Mouse (Mus musculus): ENCODE measurements around the gene Ick.

The Ick gene

DNA sequence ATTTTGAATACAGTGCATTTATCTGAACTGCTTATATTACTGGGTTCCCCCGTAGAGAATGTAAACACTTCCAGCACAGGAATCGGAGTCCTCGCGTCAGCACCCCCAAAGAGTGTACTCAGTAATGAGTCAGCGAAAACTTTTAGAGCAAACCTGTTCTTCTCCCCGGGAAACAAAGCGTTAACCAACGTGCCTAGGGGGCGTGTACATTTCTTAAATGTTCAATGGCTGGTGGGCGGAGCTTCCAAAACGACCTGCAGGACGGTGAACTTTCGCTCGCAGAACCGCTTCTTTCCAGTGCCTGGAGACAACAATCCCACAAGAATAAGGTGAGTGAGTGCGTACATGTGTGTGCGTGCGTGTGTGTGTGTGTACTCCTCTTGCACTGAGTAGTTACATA, 82.7 kb downstream of the Ick start:
- ChIA-PET POLR2A (interaction anchor here (0.5 to 8.9 kb wide), 127 partner anchors 9 to 1263 kb away, joined by 3 to 233 read pairs (median 5); partner anchors contain the start of genes Dppa5a (in 3 of the 4), Fbxo9 (in 3 of the 4), Gm17324 (in 3 of the 4) and Ick (in 2 of the 4)), CTCF (interaction anchor here in 3 of 4 experiments (0.6 to 5.1 kb wide), 12 partner anchors 9 to 86 kb away, joined by 3 to 38 read pairs (median 4); no protein-coding TSS in a partner anchor)

DNA sequence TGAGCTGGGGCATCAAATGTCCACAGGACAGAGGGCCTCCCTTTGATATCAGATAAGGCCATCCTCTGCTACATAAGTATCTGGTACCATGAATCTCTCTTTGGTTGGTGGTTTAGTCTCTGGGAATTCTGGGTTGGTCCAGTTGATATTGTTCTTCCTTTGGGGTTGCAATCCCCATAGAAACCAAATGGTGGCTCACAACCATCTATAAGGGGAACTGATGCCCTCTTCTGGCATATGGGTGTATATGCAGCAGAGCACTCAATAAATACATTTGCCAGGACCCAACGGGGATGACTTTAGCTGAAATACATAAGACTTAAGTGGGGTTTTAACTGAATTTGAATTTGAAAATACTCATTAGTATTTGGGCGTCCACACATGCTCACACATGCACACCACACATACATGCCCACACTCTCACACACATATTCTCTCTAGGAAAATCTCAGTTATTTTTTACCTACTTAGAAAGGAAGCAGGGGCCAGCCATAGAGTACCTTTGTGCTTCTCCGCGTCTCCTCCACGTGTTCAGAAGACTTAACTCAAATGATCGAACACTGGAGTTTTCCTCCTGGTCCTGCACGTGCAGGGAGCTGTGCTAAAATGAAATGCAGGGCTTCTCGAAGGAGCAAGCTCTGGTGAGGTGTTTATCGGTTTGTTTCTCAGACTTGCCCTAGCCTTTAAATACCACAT, 85.1 kb downstream of the Ick start:
- ChIA-PET POLR2A (interaction anchor here (0.5 to 8.9 kb wide), 42 partner anchors 8 to 334 kb away, joined by 3 to 233 read pairs (median 4); partner anchors contain the start of genes Dppa5a (in 2 of the 4), Fbxo9 (in 2 of the 4), Ick (in 2 of the 4) and Gm17324 (in 1 of the 4)), CTCF (interaction anchor here (0.6 to 5.1 kb wide), 15 partner anchors 10 to 359 kb away, joined by 4 to 38 read pairs (median 6); no protein-coding TSS in a partner anchor)

DNA sequence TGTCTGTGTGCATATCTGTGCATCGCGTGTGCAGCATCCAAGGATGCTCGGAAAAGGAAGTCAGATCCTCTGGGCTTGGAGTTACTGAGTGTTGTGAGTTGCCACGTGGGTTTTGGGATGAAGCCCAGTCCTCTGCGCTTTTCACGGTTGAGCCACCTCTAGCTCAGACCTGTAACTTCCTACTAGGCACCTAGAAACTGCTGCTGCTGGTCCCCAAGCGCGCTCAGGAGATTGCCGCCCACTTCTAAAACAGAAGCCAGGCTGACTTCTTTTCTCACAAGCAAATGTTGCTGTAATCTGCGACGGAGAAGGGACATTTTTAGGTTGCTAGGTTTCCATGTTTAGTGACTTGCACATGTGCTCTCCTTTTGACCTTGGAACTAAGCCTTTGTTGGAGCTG, 86.0 kb downstream of the Ick start:
- ChIA-PET POLR2A (interaction anchor here (0.6 to 8.9 kb wide), 42 partner anchors 8 to 667 kb away, joined by 3 to 233 read pairs (median 4); partner anchors contain the start of genes Dppa5a (in 2 of the 4), Fbxo9 (in 1 of the 4), Gm17324 (in 1 of the 4) and Ick (in 1 of the 4)), CTCF (interaction anchor here (0.5 to 5.1 kb wide), 12 partner anchors 12 to 236 kb away, joined by 3 to 38 read pairs (median 6); no protein-coding TSS in a partner anchor)

DNA sequence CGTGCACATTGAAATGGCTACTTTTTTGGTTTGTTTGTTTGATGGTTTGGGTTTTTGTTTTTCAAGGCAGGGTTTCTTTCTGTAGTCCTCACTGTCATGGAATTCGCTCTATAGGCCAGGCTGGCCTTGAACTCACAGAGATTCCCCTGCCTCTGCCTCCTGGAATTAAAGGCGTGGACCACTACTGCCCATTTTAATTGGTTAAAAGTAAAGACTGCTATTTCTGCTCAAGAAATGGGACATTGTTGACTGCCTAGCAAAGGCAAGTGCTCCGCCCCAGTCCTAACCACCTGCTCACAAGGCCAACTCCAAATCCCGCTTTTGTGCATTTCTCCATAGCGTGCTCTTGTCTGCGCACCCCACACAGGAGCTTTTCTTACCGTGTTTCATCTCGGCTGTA, 88.8 kb downstream of the Ick start:
- ChIA-PET POLR2A (interaction anchor here (0.9 to 6.1 kb wide), 20 partner anchors 10 to 329 kb away, joined by 3 to 34 read pairs (median 5); no protein-coding TSS in a partner anchor), CTCF (interaction anchor here (0.6 to 2.1 kb wide), 6 partner anchors 17 to 98 kb away, joined by 3 to 7 read pairs (median 3); no protein-coding TSS in a partner anchor)

DNA sequence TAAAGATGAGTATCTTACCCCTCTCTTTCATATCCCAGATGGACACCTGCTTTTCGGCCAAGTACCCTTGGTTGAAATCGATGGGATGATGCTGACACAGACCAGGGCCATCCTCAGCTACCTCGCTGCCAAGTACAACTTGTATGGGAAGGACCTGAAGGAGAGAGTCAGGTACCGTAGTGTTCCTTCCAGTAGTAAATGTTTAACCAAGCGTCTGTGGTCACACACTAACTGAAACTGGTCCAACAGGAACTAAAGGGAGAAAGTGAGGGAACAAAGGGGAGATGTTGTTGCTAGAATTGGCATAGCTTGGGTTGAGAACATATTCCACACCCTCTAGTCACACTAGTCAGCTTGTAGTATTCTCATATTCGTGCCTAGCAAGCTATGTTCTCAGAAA, 95.2 kb downstream of the Ick start:
- CTCF ChIA-PET = no interaction called here
- POLR2A ChIA-PET = interaction anchor here (0.5 to 6.6 kb wide), 12 partner anchors 9 to 316 kb away, joined by 3 to 72 read pairs (median 4); no protein-coding TSS in a partner anchor

DNA sequence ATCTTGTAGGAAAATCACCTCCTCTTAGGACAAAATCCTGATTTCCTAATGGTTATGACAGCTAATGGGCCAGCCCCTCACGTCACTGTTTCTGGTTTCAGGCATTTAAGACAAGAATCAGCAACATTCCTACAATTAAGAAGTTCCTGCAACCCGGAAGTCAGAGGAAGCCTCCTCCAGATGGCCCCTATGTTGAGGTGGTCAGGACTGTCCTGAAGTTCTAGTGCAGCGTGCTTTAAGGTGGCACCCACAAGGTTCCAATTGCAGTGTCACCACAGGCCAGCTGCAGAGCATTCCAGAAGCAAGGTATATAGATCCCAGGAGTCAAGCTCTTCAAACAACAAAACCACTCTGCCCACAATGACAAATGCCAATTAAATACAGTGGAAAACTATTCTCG, 100.0 kb downstream of the Ick start:
- ChIA-PET CTCF (interaction anchor here in 1 of 4 experiments (0.6 kb wide), 1 partner anchor 17 kb away, joined by 4 read pairs; no protein-coding TSS in a partner anchor), POLR2A (interaction anchor here in 2 of 4 experiments (0.5 to 3.5 kb wide), 9 partner anchors 10 to 34 kb away, joined by 3 to 23 read pairs (median 5); no protein-coding TSS in a partner anchor)

DNA sequence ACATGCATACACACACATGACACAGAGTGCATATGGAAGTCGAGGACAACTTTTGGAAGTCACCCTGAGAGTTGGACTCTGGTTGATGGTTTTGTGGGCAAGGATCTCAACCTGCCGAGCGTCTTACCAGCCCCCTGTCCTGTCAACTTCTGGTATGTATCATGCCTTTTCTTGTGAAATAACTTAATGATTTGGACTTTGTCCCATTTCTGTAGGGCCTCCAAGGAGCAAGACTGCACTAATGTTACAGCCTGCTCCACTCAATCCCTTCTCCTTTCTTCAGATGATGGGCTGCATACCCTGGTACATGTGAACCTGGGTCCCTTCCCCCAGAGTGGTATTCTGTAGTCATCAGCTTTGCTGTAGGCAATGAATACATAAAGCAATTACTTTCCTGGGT, 101.1 kb downstream of the Ick start:
- ChIA-PET POLR2A (interaction anchor here in 2 of 4 experiments (0.8 to 5.0 kb wide), 9 partner anchors 9 to 272 kb away, joined by 3 to 34 read pairs (median 5); no protein-coding TSS in a partner anchor), CTCF (no interaction called here)

DNA sequence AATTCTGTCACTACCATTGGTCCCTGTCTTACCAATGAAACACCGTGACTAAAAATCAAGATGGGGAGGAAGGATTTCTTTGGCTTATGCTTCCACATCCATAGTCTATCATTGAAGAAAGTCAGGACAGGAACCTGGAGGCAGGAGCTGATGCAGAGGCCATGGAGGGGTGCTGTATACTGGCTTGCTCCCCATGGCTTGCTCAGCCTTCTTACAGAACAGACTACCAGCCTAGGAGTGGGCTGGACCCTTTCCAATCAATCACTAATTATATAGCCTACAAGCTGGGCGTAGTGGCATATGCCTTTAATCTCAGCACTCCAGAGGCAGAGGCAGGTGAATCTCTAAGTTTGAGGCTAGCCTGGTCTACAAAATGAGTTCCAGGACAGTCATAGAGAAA, 101.8 kb downstream of the Ick start:
- ChIA-PET CTCF (no interaction called here), POLR2A (interaction anchor here in 2 of 4 experiments (0.6 to 5.0 kb wide), 3 partner anchors 10 to 81 kb away, joined by 3 to 34 read pairs (median 16); no protein-coding TSS in a partner anchor)

DNA sequence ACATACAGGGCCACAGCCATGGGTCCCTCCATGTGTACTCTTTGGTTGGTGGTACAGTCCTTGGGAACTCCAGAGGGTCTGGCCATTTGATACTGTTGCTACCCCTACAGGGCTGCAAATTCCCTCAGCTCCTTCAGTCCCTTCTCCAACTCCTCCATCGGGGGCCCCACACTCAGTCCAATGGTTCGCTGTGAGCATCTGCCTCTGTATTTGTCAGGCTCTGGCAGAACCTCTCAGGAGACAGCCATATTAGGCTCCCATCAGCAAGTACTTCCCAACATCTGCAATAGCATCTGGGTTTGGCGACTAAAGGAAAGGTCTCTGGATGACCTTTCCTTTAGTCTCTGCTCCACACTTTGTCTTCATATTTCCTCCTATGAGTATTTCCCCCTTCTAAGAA, 102.5 kb downstream of the Ick start:
- CTCF ChIA-PET = no interaction called here

DNA sequence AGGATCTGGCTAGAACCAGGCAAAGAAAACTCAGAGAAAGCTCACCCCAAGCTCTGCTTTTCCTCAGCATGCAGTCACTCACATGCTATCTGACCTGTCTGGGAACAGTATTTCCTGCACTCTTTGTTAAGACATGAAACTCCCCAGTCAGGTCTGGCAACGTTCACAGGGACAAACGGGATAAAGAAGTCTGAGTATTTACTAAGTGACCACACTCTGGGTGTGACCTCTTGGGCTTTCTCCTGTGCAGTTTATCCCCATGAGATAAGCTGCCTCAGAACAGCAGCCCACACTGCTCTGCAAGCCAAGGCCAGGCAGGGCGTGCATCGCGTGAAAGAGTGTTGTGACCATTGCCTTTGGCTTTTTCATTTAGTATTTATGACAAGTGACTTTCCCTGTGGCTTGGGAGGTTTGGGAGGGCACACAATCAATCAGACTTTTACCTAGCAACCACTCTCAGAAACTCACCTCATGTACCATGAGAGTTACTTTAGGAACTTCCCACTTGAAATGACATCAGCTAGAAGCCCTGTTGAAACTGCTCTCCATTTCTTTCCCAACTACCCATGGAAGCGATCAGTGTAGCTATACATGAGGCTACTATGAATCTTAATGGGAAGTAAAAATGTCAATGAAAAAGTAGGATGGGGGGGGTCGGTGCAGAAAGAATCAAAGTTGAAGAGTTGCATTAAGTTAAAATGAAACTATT, 103.5 kb downstream of the Ick start:
- ChIA-PET POLR2A (interaction anchor here in 3 of 4 experiments (1.1 to 5.0 kb wide), 6 partner anchors 9 to 22 kb away, joined by 3 to 34 read pairs (median 4); no protein-coding TSS in a partner anchor), CTCF (no interaction called here)

More for the DNA sequence above, 102.5 kb downstream of the Ick start:
- POLR2A ChIA-PET = interaction anchor here in 2 of 4 experiments (0.6 to 5.0 kb wide), 4 partner anchors 11 to 81 kb away, joined by 3 to 34 read pairs (median 10); no protein-coding TSS in a partner anchor

DNA sequence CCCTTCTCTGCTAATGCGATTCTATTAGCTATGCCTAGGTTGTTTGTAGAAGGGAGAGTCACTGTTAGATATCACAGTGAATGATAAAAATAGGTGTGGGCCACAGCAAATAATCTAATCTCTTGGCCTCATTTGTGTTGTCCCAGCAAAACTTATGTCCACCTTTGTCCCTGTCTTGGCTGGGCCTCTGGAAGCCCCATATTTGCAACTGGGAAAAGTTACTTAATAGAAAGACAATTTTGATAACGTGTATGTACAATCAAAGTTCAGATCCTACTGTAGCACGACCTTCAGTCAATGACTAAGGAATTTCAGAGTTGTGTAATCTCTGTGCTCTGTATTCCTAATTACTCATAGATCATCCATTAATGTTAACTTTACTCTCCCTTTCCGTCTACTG, 108.1 kb downstream of the Ick start:
- ChIA-PET POLR2A (interaction anchor here in 2 of 4 experiments (1.8 to 2.4 kb wide), 2 partner anchors 13 to 26 kb away, joined by 4 to 6 read pairs; no protein-coding TSS in a partner anchor), CTCF (no interaction called here)

All from embryonic stem cell, embryonic (primary cell).